Mouse (Mus musculus): ENCODE results near the gene Nt5dc1.

GRCm38 (mm10) chr10:34461451-34461850 lies 43.1 kb upstream of the Nt5dc1 start:
- no peak for TF ChIP-seq TAL1 (IDR thresholded peaks at IDR 0.05; ENCODE audit: low read length)
- no peak for TF ChIP-seq GATA1 (IDR thresholded peaks at IDR 0.05; ENCODE audit: low read length)

All from erythroblast, embryonic 14.5 days (primary cell).